Mouse (Mus musculus): Measurements from ENCODE around the gene Lhfp.

Lhfp gene

GRCm38 (mm10) chr3:53165281-53165680, 124.0 kb downstream of the Lhfp start:
- DNase-seq (ENCODE audit: low spot score), result peak; percentile 17

- no peak for DNase-seq (ENCODE audit: low spot score)
Measured at GRCm38 (mm10) chr3:53166001-53166400, 124.7 kb downstream of the Lhfp start.

GRCm38 (mm10) chr3:53169486-53169885, 128.2 kb downstream of the Lhfp start:
- no peak for DNase-seq (ENCODE audit: low spot score)

GRCm38 (mm10) chr3:53173310-53174063, 132.2 kb downstream of the Lhfp start:
- DNase-seq (ENCODE audit: low spot score), result no peak

GRCm38 (mm10) chr3:53179936-53180335, 138.6 kb downstream of the Lhfp start:
- DNase-seq (ENCODE audit: low spot score), result no peak

GRCm38 (mm10) chr3:53185439-53185838, 144.1 kb downstream of the Lhfp start:
- DNase-seq (ENCODE audit: low spot score), result no peak

- no peak for DNase-seq (ENCODE audit: low spot score)
Measured at GRCm38 (mm10) chr3:53193441-53193840, 152.1 kb downstream of the Lhfp start.

GRCm38 (mm10) chr3:53195666-53196107, 154.4 kb downstream of the Lhfp start:
- DNase-seq (ENCODE audit: low spot score), result no peak

- no peak for DNase-seq (ENCODE audit: low spot score)
Measured at GRCm38 (mm10) chr3:53200175-53200574, 158.8 kb downstream of the Lhfp start.

- no peak for DNase-seq (ENCODE audit: low spot score)
Measured at GRCm38 (mm10) chr3:53200853-53201252, 159.5 kb downstream of the Lhfp start.

- no peak for DNase-seq (ENCODE audit: low spot score)
Measured at GRCm38 (mm10) chr3:53201670-53202069, 160.3 kb downstream of the Lhfp start.

- DNase-seq (ENCODE audit: low spot score), result no peak
Measured at GRCm38 (mm10) chr3:53202184-53202583, 160.9 kb downstream of the Lhfp start.

GRCm38 (mm10) chr3:53202698-53203097, 161.4 kb downstream of the Lhfp start:
- no peak for DNase-seq (ENCODE audit: low spot score)

GRCm38 (mm10) chr3:53203656-53204055, 162.3 kb downstream of the Lhfp start:
- DNase-seq (ENCODE audit: low spot score), result no peak

- no peak for DNase-seq (ENCODE audit: low spot score)
Measured at GRCm38 (mm10) chr3:53204348-53204984, 163.1 kb downstream of the Lhfp start.

GRCm38 (mm10) chr3:53204985-53205365, 163.6 kb downstream of the Lhfp start:
- no peak for DNase-seq (ENCODE audit: low spot score)

- no peak for DNase-seq (ENCODE audit: low spot score)
Measured at GRCm38 (mm10) chr3:53205706-53206105, 164.4 kb downstream of the Lhfp start.

- no peak for DNase-seq (ENCODE audit: low spot score)
Measured at GRCm38 (mm10) chr3:53206509-53207224, 165.3 kb downstream of the Lhfp start.

GRCm38 (mm10) chr3:53207225-53207528, 165.8 kb downstream of the Lhfp start:
- DNase-seq (ENCODE audit: low spot score), result no peak

GRCm38 (mm10) chr3:53210691-53211526, 169.6 kb downstream of the Lhfp start:
- no peak for DNase-seq (ENCODE audit: low spot score)

GRCm38 (mm10) chr3:53212599-53212998, 171.3 kb downstream of the Lhfp start:
- no peak for DNase-seq (ENCODE audit: low spot score)

GRCm38 (mm10) chr3:53213346-53213745, 172.0 kb downstream of the Lhfp start:
- DNase-seq (ENCODE audit: low spot score), result no peak

Measured in layer of hippocampus, adult 11-12 months (tissue).